Mouse (Mus musculus) neural tube, postnatal 0 days (tissue): ENCODE measurements around the gene Vmn1r116. TPM values are rescaled to one million over a fixed set of nuclear protein-coding genes. Genes with fewer than 3 reads are reported as not detected.

ENCODE experiments used
- polyA plus RNA-seq: library from polyadenylated mRNA; unstranded; fragments of >200 nt; fragmentation: Nextera tagmentation; extraction: Ambion mirVana; gene quantifications from 2 replicates; pipeline ENCODE4 v1.2.1, GENCODE M21; 2015

Vmn1r116 gene
- polyA plus RNA-seq, result not detected in 2 replicates

GRCm38 (mm10) chr7:20871956-20872355, at the start of gene Vmn1r116:
Gene Vmn1r116, plus strand, starts transcription at chr7:20872256.

DNA sequence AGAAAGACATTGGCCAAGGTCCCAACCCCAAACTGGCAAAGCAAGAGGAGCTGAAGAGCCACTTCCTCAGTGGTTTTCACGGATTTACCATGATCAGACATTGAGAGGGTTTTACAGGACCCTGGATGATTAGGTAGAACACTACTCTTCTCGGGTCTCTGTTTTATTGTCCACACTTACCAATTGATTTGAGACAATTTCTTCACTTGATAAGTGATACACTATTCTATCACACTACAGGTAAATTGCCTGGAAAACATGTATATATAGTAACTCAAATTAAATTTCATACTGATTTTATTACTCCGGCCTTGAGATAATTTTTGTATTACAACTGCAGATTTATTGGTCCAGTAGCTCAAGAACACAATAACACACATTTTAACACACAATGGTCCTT, 27.2 kb upstream of the Vmn1r116 start, which contains the start of gene Vmn1r115:
Vmn1r115 (minus strand) TSS at position 101 of the 400 bp plus-strand sequence.

GRCm38 (mm10) chr7:20884021-20884420, 12.0 kb downstream of the Vmn1r116 start, which contains the start of gene Vmn1r117:
Gene Vmn1r117, minus strand, starts transcription at chr7:20884121.

DNA sequence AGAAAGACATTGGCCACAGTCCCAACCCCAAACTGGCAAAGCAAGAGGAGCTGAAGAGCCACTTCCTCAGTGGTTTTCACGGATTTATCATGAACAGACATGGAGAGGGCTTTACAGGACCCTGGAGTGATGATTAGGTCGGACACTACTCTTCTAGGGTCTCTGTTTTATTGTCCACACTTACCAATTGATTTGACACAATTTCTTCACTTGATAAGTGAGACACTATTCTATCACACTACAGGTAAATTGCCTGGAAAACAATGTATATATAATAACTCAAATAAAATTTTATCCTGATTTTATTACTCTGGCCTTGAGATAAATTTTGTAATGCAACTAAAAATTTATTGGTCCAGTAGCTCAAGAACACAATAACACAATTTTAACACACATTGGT, 40.2 kb downstream of the Vmn1r116 start, which contains the start of gene Vmn1r118:
Vmn1r118 (minus strand) TSS at position 101 of the 400 bp plus-strand sequence.

Other genes with a start within 250 kb of the Vmn1r116 start
- not detected in 2 replicates for gene Vmn1r107, start 203.3 kb upstream of the Vmn1r116 start, polyA plus RNA-seq
- gene Vmn1r111, start 169.0 kb upstream of the Vmn1r116 start, polyA plus RNA-seq, result not detected in 2 replicates
- not detected in 2 replicates for gene Gm10668, start 141.6 kb upstream of the Vmn1r116 start, polyA plus RNA-seq
- not detected in 2 replicates for gene Vmn1r112, start 101.1 kb upstream of the Vmn1r116 start, polyA plus RNA-seq
- not detected in 2 replicates for gene Vmn1r113, start 85.0 kb upstream of the Vmn1r116 start, polyA plus RNA-seq
- not detected in 2 replicates for gene Vmn1r114, start 60.1 kb upstream of the Vmn1r116 start, polyA plus RNA-seq
- not detected in 2 replicates for gene Vmn1r115, start 27.3 kb upstream of the Vmn1r116 start, polyA plus RNA-seq
- not detected in 2 replicates for gene Vmn1r117, start 11.9 kb downstream of the Vmn1r116 start, polyA plus RNA-seq
- gene Vmn1r118, start 40.1 kb downstream of the Vmn1r116 start, polyA plus RNA-seq, result not detected in 2 replicates
- not detected in 2 replicates for gene Vmn1r119, start 140.2 kb downstream of the Vmn1r116 start, polyA plus RNA-seq
- gene Vmn1r120, start 181.5 kb downstream of the Vmn1r116 start, polyA plus RNA-seq, result not detected in 2 replicates
- gene Vmn1r121, start 226.3 kb downstream of the Vmn1r116 start, polyA plus RNA-seq, result not detected in 2 replicates